Mouse (Mus musculus) urinary bladder, postnatal 10 days (tissue): Measurements from ENCODE around the gene Plekhg5.

Experiments used
- DNase-seq: peaks from one replicate; pipeline ENCODE4 v3.0.0; 2022; ENCODE audit warnings: low spot score

Plekhg5 gene

DNA sequence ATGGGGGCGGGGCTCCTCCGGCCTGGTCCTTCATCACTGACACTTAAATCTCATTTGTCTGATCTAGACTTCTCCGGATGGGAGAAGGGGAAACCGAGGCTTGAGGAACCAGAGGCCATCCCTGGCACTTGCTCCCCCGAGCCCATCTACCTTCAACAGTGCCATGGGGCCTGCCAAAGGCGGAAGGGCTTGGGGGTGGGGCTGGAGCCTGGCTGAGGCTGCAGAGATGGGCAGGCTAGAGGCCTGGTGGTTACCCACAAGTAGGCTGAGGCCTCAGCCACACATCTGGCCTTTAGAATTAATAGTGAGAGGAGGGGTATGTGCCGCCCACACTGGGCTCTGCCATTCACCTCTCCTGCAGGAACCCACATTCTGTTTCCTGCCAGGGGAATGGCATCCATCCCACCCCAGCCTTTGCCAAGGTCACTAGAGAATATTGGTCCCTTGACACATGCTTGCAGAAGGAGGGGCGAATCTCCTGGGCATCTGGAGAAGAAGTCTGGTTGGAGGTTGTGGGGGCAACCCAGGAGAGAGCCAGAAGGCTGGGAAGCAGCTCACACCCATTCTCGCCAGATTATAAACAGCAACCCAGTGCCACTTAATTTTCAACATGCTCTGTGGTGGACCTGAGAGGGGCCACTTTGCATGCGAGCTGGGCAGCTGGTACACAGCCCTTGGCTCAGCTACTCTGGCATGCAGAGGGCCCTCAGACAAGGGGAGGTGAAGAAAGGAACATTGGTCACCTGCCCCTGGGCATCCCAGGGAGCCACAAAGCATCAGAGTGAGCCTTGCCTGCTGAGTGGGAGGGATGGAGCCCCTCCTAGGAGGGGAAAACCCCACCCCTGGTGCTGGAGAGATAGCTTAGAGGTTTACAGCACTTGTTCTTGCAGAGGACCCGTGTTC, 1.6 kb upstream of the Plekhg5 start:
- DNase-seq: no peak

DNA sequence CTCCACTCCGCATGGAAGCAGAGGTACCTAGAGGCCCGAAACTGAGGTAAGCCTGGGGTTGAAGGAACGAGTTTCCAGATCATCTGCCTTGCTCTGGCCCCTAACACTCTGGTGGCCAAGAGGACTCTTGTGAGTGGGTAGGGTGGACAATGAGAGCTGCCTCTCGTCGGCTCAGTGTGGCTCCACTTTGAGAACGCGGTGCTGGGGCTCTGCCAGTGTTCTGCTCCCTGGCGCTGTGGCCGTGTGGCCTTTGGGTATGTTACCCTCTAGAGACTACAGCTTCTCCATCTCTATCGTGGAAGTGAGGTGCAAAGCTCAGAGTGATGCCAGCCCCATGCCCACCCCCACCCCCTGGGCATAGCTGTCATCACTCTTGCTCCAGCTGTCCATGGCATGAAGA, 357 bp downstream of the Plekhg5 start:
- no peak for DNase-seq

DNA sequence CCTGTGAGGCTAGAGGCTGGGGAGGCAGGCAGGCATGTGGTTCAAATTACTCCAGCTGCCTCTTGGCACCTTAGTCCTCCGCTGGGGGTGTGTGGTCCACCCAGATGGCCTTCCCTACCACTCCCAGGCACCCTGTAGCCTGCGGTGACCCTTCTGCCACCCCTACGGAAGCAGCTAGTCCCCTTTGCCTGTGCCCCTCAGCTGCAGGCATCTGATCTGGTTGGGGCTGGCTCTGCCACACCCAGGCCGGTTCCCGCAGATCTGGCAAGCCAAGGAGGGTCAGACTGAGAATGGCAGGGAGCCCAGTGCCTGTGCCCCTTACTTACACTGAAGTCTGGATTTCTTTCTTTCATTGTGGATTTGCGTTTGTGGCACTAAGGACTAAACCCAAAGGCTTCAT, 1.4 kb downstream of the Plekhg5 start:
- no peak for DNase-seq

DNA sequence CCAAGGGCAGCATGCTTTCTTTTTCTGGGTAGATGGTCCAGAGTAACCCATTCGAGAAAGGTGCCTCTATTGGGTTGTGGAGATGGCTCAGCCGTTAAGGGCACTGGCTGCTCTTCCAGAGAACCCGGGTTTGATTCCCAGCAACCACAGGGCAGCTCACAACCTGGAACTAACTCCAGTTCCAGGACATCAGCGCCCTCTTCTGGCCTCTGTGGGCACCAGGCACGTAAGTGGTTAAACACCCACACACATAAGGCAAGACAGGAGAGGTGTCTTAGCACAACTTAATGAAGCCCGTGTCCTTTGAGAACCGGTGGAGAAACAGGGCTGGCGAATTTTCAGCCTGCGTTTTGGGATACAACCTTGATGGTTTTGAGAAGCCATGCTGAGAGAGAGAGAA, 2.2 kb downstream of the Plekhg5 start:
- no peak for DNase-seq

DNA sequence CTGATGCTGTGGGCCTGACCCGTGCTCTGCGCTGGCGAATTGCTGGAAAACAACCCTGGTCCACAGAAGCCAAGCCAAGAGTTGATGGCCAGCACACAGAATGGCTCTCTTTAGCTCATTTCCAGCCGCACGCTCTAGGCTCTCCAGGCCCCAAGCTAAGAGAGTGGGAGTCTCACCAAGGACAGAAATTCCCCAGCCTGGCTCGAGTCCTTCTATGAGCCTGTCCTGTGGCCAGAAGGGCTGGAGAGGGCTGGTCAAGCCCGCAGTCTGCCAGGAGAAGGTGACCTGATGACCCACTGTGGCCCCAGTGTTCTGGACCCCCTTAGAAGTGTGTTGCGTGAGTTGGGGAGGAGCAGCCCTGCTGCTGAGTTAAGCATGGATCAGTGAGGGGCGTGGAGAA, 4.9 kb downstream of the Plekhg5 start:
- no peak for DNase-seq

DNA sequence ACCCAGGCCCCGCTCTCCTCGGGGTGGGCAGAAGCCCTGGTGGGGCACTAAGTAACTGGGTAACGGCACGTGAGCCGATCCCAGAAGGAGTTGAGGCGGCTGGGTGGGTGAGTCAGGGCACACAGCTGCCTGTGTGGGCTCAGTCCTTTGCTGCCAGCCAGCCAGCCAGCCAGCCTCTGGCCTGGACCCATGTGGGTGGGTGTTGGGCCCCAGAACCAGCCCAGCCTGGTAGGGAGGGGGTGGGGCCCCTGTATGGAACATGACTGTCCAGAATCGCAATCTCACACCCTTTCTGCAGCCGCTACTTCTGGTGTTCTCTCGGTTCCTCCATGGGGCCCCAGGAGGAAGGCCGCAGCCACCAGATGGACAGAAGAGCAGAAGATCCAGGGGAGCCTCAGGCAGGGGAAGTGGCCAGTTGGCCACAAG, 5.8 kb downstream of the Plekhg5 start:
- no peak for DNase-seq

DNA sequence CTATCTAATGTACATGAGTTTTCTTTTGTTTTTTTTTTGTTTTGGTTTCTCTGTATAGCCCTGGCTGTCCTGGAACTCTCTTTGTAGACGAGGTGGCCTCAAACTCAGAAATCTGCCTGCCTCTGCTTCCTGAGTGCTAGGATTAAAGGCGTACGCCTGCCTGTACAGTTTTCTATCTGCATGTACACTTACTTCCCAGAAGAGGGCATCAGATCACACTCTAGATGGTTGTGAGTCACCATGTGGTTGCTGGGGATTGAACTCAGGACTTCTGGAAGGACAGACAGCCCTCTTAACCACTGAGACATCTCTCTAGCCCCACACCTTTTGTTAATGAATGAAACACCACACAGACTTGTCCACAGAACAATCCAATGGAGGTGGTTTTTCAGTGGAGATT, 7.0 kb downstream of the Plekhg5 start:
- no peak for DNase-seq

DNA sequence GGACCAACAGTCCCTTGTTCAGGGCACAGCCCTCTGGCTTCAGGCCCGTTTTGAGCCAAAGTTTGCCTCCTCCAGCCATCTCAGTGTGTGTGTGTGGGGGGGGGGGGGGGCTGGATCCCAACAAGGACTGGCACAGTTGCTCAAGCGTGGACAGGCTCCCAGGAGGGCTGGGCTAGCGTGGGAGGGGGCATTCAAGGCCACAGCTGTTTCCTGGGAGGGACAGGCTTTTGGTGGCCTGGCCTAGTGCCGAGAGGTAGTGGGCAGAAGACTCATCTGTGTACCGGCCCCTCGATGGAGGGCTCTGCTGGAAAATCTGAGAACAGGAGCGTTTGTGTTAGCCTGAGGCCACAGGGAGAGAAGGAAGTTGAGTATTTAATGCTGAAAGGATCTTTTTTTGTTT, 7.6 kb downstream of the Plekhg5 start:
- DNase-seq: no peak

DNA sequence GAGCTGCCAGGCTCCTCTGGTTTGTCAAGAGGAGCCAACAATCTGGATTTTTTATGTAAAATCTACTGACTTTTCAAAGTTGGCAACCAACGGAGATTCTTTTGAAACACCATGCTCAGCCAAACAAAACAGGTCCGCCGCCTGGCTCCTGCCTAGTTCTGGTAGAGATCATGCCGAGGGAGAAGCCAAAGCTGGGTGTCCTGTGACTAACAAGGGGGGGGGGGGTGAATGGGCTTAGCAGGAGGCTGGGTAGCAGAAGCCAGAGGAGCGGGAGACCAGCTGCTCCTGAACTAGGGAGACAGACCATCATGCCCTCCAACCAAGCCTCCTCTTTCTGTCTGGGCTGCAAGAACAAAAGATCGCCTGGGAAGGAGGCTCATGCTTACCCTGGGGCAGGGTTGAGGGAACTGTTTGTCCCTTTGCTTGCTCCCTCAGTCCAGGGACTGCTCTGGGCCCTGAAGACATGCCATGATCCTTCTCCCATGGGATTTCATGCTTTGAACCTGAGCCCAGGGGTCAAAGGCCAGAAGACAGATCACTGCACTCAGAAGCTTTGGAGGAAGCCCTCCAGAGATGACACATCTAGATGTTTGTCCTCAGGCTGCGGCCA, 11.4 kb downstream of the Plekhg5 start:
- DNase-seq: no peak

DNA sequence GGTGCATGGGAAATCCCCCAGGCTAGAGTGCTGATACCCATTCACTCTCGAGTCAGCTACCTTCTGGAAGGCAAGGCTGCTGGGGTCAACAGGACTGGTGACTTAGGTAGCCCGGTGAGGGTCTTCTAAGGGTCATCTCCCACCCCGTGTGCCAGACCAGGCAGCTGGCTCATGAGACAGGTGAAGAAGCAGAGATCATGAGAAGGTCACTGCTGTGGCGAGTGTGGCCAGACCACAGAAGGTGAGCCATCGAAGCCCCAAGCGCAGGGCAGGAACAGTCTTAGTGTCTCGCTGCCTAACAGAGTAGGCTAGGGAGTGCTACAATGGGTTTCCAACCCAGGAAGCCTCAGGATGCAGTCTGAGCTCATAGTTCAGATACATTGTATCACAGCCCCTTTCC, 12.3 kb downstream of the Plekhg5 start:
- no peak for DNase-seq

DNA sequence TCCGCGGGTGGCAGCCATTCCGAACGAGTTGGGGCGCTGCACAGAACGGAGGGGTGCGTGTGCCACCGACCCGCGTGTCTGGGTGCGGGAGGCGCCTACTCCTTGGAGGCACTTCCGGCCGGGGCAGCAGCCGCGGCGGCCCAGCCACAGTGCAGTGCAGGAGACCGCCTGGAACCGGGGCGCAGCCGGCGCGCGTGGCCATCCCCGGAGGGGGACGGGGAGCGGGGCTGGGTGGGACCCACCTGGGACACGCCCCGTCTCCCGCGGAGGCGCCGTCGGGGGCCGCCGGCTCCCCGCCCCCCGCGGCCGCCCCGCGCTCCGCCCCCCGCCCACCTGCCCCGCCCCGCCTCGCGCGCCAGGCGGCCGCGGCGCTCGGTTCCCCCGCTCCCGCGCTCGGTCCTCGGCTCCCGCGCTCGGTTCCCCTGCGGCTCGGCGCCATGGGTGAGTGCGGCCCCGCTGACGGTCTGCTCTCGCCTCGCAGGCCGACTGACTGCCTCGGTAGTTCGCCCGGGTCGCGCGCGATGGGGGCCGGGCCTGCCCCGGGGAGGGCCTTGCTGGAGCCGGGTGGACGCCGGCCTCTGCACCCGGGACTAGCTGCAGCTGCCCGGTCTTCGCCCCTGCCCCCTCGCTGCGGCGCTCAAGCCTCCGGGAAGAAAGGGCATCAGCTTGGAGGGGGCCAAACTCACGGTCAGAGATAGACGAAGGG, 14.4 kb downstream of the Plekhg5 start:
- DNase-seq: no peak

DNA sequence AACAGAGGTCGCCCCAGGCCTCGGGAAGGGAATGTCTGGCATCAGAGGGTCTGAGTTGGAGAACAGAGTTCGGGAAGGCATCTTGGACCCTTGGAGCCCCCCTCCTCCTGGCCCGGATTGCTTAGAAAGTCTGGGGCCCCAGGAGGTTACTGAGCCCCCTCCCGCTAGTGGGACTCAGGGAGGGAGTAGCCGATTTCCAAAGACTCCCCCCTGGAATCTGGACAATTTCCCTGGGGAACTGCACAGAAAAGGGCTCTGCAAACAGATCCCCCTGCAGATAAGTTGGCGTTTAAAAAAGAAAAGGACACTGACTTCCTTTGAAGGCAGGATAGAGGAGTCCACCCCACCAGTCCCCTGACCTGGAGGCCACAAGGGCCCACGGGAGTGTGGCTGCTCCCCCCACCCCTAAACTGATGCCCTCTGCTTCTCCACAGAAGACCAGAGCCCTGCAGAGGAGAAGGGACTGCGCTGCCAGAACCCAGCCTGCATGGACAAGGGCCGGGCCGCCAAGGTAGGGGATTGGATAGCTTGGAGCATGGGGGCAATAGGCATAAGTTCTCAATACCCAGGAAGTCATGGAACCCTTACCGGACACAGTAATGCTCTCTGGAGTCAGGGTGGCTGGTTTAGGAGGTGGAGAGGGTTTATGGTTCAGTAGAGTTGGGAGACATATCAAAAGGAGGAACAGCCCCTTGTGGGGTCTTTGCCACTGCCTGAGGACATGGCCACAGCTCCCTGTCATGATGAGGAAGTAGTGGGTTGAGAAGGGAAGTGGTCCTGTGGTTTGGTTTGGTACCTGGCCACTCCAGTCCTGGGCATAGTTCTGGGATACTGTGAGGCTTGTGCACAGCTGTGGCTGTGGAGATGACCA, 15.1 kb downstream of the Plekhg5 start:
- DNase-seq: no peak

DNA sequence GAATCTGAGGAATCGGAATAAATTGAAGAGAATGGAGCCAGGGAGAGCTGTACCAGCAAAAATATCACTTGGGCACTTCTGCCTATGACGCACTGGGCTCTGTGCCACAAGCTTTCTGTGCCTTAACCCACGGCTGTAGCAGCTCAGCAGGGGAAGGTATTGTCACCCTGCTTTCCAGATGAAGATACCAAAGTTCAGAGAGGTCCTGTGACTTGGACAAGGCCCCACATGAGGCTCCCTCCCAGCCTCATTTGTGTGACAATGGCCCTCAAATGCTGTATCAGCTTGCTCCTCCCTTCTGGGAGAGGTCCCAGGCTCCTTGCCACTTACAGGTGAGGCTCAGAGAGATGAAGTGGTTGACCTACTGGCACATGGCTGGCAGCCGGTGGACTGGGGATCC, 15.8 kb downstream of the Plekhg5 start:
- DNase-seq: no peak

DNA sequence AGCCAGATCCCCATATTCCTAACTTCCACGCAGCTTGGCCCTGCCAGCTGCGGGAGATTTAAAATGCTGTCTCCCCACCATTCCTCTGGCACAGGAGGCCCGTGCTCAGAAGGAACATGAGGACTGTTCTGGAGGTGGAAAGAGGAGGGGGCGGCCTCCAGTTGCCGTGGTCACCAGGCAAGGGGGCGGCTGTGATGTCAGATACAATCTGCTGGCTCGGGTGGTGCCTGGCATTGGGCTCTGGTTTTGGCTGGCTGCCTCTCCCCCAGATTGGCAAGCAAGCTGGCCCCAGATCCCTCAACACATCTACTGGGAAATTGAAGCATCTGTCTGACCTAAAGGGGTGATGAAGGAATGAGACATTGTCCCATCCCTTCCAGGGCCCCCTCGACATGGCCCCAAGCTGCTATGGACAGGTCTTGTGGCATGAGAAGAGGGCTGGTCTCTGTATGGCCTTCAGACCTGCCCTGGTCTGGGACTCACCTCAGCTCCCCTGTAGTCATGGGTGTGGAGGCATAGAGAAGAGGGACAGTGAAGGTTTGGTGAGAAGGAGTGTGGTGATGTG, 16.3 kb downstream of the Plekhg5 start:
- DNase-seq: no peak

DNA sequence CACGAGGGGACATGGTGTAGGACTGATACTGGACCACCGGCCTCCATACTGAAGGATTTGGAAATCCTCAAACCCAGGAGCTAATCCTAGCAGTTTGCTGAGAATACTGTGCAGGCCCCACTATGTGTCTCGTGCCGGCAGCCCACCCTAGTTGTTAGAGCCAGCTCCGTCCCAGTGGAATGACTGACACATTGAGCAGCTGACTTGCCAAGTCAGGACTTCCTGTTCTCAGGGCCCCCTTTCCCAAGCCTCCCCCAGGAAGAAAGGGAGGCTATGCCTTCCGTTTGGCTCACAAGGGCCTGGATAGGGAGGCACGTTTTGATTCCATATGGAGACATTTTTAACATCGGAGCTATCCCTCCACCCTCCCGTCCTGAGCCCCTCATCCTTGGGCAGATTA, 17.9 kb downstream of the Plekhg5 start:
- DNase-seq: no peak

DNA sequence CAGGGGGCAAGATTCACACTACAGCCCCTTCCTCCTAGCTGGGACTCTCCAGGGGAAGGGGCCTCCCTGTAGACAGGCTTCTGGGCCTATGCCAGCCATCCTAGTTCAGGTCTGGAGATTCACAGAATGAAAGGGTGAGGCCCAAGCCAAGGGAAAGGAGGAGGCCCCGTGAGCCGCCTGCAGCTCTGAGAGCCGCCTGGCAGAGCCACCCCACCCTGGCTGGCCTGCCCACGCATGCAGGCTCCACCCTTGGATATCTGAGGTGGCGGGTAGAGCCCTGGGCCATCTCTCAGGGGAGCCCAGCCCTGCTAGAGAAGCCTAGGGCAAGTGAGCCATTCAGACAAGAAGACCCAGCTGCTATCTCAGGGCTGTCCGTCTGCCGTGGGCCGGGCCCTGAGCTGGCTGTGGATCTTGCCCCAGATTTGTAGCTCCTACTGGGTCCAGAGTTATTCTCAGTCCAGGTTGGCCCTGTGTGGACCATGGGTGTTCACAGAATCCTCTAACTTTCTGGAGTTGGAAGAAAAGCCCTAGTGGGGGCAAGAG, 20.5 kb downstream of the Plekhg5 start:
- DNase-seq: no peak

DNA sequence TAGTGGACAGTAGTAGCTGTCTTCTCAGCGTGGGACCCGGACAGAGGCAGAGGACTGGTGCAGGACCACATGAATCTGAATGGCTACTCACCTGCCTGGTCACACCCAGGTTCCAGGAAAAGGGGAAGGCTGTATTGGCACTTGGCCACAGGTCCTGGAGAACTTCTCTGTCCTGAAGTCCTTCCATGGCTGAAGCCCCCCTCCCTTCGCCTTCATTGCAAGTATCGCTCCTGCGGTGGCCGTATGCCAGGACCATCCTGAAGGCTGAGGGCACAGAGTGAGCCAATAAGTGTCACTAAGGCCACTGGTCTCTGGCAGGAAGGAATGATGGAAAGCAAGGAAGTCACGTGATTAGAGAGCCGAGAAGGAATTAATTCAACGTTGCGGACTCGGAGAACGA, 21.9 kb downstream of the Plekhg5 start:
- DNase-seq: no peak

DNA sequence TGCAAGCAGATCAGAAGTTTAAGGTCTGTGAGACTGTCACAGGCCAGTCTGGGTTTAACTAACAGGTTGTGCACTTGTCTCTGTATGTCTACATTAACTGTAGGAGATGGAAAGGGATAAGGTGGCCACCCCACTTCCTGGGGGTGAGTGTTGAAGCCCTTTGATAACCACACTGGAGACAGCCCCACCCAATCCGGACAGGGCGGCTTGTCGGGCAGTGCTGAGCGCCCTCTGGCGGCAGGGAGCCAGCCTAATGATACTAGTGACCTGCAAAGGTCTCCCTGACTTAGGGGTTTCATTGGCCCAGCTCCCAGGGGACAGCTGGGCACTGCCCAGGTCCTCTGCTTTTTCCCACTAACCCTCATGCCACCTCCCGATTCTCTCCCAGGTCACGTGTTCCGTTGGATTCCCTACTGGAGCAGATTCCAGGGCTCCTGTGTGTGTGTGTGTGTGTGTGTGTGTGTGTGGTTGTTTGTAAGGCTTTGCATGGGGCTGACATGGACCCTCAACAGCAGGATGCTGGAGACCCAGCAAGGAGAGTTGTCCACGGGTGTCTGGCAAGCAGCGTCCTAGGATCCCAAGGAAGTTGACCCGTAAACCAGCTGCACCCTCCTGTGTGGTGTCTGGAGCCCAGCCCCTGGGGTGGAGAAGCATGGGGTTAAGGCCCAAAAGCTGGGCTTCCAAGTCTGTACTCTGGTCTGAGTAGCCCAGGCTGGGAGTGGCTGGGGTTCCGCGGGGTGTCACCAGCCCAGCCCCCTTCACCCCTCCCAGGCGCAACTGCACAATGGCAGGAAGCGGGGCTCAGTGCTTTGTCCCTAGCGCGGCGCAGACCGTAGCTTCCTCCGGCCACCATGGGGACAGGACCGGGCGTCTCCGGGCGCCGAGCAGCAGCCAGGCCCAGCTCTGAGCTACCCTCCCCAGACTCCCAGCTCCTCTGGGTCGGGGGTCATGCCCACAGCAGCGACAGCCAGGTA, 23.9 kb downstream of the Plekhg5 start:
- no peak for DNase-seq

DNA sequence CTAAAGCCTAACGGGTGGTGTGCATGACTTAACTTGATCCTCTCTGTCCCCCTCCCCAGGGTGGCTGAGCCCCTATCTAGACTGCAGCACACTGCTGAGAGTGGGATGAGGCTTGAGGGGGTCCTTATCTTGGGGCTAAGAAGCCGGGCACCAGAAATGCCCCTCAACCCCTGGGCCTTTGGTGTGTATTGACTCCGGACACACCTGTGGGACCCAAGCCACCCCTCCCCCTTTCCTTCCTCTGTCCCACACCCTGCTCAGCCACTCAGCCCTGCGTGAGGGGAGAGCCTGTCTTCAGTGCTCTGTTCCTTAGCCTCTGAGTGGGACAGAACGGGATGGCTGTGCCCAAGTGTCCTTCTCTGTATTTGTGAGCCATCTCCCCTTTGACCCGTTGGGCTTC, 24.6 kb downstream of the Plekhg5 start:
- DNase-seq: no peak
